Mouse (Mus musculus): ENCODE results near the gene Gm17660. TPM values are rescaled to one million over a fixed set of nuclear protein-coding genes. Genes with fewer than 3 reads are reported as not detected.
"Not testable (repeated sequence)": the region's sequence is repeated elsewhere in the genome, so short reads cannot be mapped to it uniquely, and the experiment has no call there.

Gm17660 gene
- polyA plus RNA-seq, 1 experiment from 2014 or later, result 0.47 TPM

DNA sequence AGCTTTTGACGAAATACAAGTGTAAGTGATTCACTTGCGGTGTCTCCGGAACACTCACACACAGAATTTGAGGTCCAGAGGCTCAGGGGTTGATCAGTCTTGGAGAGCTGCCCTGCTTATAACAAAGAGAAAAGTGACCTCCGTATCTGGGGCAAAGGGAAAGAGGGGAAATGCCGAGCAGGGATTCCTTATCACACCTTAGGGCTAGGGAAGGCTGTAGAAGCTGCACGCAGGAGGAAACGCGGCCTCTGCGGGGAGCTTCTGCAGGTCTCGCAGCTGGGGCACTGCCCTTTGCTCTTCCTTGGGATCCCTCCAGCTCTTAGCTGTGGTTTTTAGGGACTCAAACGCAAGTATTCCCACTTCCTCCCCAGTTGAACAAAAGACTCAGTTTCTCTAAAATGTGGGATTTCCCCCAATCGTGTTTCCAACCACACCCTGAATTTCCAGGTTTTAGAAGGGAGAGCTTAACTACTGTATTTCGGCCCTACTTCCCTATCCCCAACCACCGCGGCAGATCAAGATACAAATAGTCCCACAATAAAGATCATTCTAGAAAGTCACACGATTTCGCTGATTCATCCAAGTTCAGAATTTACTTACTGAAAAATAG is 52.1 kb downstream of the Gm17660 start:
- H3K9me3 ChIP-seq, result no peaks in the 10 kb centered on the region
- ATAC-seq (replicated peaks), result no peak
- no peak overlapping the region for H3K4me2 ChIP-seq (replicated peaks)
- peaks cover 9% of the 10 kb centered on the region; the same call in 1 of the 2 replicates for H3K27me3 ChIP-seq
- H3K4me3 ChIP-seq, result no peak overlapping the region
- H3K27ac ChIP-seq (replicated peaks), result no peak overlapping the region
- 50% methylated on average over 17 of the region's 17 CpGs for WGBS
- H3K36me3 ChIP-seq, result no peaks in the 10 kb centered on the region
- H3K9ac ChIP-seq (replicated peaks), result no peak overlapping the region
- peaks cover 7% of the 10 kb centered on the region; the same call in 1 of the 2 replicates for H3K4me1 ChIP-seq

- Histone ChIP-seq H3K4me2 (replicated peaks) (no peak overlapping the region), H3K36me3 (no peaks in the 10 kb centered on the region), H3K4me1 (peaks cover 7% of the 10 kb centered on the region; the same call in 1 of the 2 replicates), H3K9me3 (no peaks in the 10 kb centered on the region), H3K4me3 (no peak overlapping the region), H3K9ac (replicated peaks) (no peak overlapping the region), H3K27me3 (peaks cover 9% of the 10 kb centered on the region; the same call in 1 of the 2 replicates), H3K27ac (replicated peaks) (no peak overlapping the region)
- no peak for ATAC-seq (replicated peaks)
- 74% methylated on average over 11 of the region's 11 CpGs for WGBS
These were observed 52.6 kb downstream of the Gm17660 start for GRCm38 (mm10) chr5:104024762-104025161.

DNA sequence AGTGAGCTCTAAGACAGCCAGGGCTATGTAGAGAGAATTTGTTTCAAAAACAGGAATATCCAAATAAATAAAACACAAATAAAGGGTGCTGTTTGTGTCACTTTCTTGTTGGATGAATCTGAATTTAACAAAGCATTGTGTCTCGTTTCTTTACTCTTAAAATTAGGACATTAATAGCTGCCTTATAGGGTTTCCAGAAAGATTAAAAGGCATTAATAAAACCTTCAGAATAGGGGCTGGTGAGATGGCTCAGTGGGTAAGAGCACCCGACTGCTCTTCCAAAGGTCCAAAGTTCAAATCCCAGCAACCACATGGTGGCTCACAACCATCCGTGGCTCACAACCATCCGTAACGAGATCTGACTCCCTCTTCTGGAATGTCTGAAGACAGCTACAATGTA is 53.2 kb downstream of the Gm17660 start:
- H3K4me2 ChIP-seq (replicated peaks); H3K27ac ChIP-seq (replicated peaks); H3K4me1 ChIP-seq; H3K9me3 ChIP-seq; H3K4me3 ChIP-seq; H3K9ac ChIP-seq (replicated peaks); H3K36me3 ChIP-seq; H3K27me3 ChIP-seq; ATAC-seq (replicated peaks): not testable (repeated sequence)
- WGBS, result 82% methylated on average over 5 of the region's 5 CpGs

DNA sequence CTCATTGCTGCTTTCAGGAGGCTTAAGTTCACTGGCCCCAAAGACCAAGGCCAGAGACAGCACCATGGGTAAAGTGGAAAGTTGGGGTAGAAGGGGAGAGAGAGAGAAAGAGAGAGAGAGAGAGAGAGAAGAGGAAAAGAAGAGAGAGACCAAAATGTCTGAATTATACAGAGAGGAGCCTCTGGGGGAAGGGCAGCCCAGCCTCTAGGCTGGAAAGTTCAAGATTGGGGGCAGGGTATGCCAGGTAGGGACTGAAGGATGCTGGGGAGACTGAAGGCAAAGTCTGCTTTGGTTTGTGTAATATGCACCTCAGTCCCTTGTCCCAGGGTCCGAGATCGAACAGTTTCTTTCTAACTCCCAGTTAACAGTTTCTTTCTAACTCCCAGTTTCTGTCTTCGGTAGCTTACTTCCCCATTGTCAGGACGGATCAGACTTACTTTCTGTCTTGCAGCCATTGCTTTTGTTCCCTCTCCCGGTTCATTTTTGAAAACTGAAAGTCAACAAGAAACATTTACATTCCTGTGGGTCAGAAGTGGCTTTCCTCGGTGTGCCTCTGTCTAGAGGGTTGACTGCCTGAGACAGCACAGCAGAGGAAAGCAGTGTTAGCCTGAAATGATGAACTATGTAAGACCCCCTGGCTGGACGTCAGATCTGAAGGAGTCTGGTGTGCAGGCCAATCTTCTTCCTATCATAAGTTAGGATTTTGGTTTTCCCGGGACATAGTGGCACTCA is 54.0 kb downstream of the Gm17660 start:
- no peak for ATAC-seq (replicated peaks)
- Histone ChIP-seq H3K4me3 (no peak overlapping the region), H3K36me3 (no peaks in the 10 kb centered on the region), H3K27me3 (peaks cover 9% of the 10 kb centered on the region; the same call in 1 of the 2 replicates), H3K4me1 (peaks cover 7% of the 10 kb centered on the region; the same call in 1 of the 2 replicates), H3K27ac (replicated peaks) (no peak overlapping the region), H3K9ac (replicated peaks) (no peak overlapping the region), H3K4me2 (replicated peaks) (no peak overlapping the region), H3K9me3 (no peaks in the 10 kb centered on the region)
- 74% methylated on average over 8 of the region's 8 CpGs for WGBS

DNA sequence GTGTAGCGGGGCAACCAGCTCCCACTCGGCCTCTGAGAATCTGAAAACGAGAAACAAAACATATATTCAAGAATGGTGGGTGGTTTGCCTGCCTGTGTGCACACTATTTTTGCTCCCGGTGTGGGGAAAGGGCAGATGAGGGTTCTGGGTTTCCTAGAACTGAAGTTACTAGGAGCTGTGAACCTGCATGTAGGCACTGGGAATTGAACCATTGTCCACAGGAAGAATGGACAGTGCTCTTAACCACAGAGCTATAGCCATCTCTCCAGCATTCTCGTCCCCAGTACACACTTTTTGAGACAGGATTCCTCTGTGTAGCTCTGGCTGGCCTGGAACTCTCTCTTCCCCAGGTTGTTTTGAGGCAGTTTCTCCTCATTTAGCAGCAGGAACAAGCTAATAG is 54.9 kb downstream of the Gm17660 start:
- Histone ChIP-seq H3K9me3 (no peaks in the 10 kb centered on the region), H3K27ac (replicated peaks) (no peak overlapping the region), H3K27me3 (peaks cover 9% of the 10 kb centered on the region; the same call in 1 of the 2 replicates), H3K4me1 (peaks cover 7% of the 10 kb centered on the region; the same call in 1 of the 2 replicates), H3K9ac (replicated peaks) (no peak overlapping the region), H3K4me2 (replicated peaks) (peak overlapping the region; percentile 75), H3K36me3 (no peaks in the 10 kb centered on the region), H3K4me3 (peak overlapping the region; percentile 51)
- no peak for ATAC-seq (replicated peaks)
- WGBS, result 30% methylated on average over 5 of the region's 5 CpGs

DNA sequence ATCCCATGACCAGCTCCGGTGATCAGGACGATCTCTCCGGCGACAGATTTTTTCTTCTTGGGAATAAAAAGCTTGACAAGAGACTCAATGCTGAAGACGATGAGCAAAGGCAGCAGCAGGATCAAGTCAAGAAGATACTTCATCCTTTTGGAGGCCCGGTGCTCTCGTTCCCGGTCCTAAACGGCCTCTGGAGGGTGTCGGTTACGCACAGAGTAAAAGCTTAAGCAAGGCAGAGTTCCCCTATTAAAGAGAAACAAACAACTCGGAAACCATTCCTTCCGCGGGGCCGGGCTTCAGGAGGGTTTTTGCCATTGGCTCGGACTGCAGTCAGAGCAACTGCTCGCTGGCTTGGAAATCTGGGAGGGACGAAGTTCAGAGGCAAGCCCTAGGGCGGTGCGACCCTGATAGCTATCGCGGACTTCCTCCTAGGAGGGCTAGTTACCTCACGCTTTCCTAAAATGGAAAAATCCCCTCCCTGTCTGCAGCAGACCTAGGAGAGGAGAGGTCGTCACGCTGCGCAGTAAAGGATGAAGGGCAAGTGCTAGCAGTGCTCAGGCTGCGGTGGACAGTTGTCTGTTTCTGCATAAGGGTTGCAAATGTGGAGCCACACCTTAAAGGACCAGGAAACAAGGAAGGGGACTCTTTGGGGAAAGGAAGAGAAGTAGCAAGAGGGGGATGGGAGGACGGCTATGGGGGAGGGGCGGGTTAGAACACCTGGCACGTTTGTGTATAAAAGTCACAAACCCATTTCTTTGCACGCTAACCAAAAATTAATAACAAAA is 55.6 kb downstream of the Gm17660 start, which contains the start of gene Hsd17b11:
TSS of gene Hsd17b11 (minus strand) at position 323 of the 782 bp plus-strand sequence.
- no peaks in the 10 kb centered on the region for H3K36me3 ChIP-seq
- H3K4me1 ChIP-seq, result peaks cover 7% of the 10 kb centered on the region; the same call in 1 of the 2 replicates
- peaks cover 9% of the 10 kb centered on the region; the same call in 1 of the 2 replicates for H3K27me3 ChIP-seq
- ATAC-seq (replicated peaks), result peak; percentile 83
- H3K4me2 ChIP-seq (replicated peaks), result peak within 1 kb of the TSS; percentile 75
- WGBS, result 1% methylated on average over 31 of the region's 31 CpGs
- H3K9ac ChIP-seq (replicated peaks), result peak within 1 kb of the TSS; percentile 62
- peak within 1 kb of the TSS; percentile 9; the same call in 1 of the 2 replicates for H3K27ac ChIP-seq (replicated peaks)
- no peaks in the 10 kb centered on the region for H3K9me3 ChIP-seq
- peak within 1 kb of the TSS; percentile 51 for H3K4me3 ChIP-seq

Small RNA genes within 50 kb of the gene (microRNA-seq; reads per million reads assigned to microRNA genes)
- 2.6 reads per million, percentile 4 among the genes with 10 or more reads in this experiment for gene Mir5619

Other genes with a start within 250 kb of the Gm17660 start
- 43.8 and 46.3 TPM in 2 replicates for gene Klhl8, start 166.3 kb downstream of the Gm17660 start, polyA plus RNA-seq (2015; fragmentation: Nextera tagmentation; extraction: Ambion mirVana)
- not detected in 2 replicates for gene Hsd17b13, start 100.2 kb downstream of the Gm17660 start, polyA plus RNA-seq (2015; fragmentation: Nextera tagmentation; extraction: Ambion mirVana)
- gene Hsd17b11, start 55.7 kb downstream of the Gm17660 start, polyA plus RNA-seq (2015; fragmentation: Nextera tagmentation; extraction: Ambion mirVana), result 1.1 and 1.8 TPM in 2 replicates
- gene Nudt9, start 31.3 kb downstream of the Gm17660 start, polyA plus RNA-seq (2015; fragmentation: Nextera tagmentation; extraction: Ambion mirVana), result 56.6 and 61.3 TPM in 2 replicates
- gene Sparcl1, start 36.1 kb upstream of the Gm17660 start, polyA plus RNA-seq (2015; fragmentation: Nextera tagmentation; extraction: Ambion mirVana), result 84.2 and 92.8 TPM in 2 replicates
- 0.06 TPM in 1 of 2 replicates, not detected in the other for gene Dspp, start 93.1 kb upstream of the Gm17660 start, polyA plus RNA-seq (2015; fragmentation: Nextera tagmentation; extraction: Ambion mirVana)
- 0.45 and 0.71 TPM in 2 replicates for gene Dmp1, start 125.0 kb upstream of the Gm17660 start, polyA plus RNA-seq (2015; fragmentation: Nextera tagmentation; extraction: Ambion mirVana)
- 0.63 and 2.1 TPM in 2 replicates for gene Ibsp, start 221.6 kb upstream of the Gm17660 start, polyA plus RNA-seq (2015; fragmentation: Nextera tagmentation; extraction: Ambion mirVana)
- not detected in 2 replicates for gene Mepe, start 247.7 kb upstream of the Gm17660 start, polyA plus RNA-seq (2015; fragmentation: Nextera tagmentation; extraction: Ambion mirVana)